Mouse (Mus musculus): ENCODE data around the gene Bcar3. TPM values are rescaled to one million over a fixed set of nuclear protein-coding genes. Genes with fewer than 3 reads are reported as not detected.

Gene Bcar3
- total and polyA plus RNA-seq, 3 experiments = not detected

- H3K27ac ChIP-seq (ENCODE audit: control insufficient read depth, low read depth, low read length) = no peak overlapping the region
- H3K4me1 ChIP-seq (ENCODE audit: control insufficient read depth in 1 of 2, insufficient read depth in 2 of 2, low read length in 2 of 2) = no peaks in the 10 kb centered on the region
- H3K9me3 ChIP-seq (replicated peaks; ENCODE audit: insufficient read depth, low read length) = no peaks in the 10 kb centered on the region
- DNase-seq (ENCODE audit: low read depth, low spot score) = no peak
- no peaks in the 10 kb centered on the region for H3K27me3 ChIP-seq (ENCODE audit: control insufficient read depth in 1 of 2, insufficient read depth in 2 of 2, low read length in 2 of 2)
- no peak for TF ChIP-seq E2F4 (IDR thresholded peaks at IDR 0.05; ENCODE audit: borderline replicate concordance, low read depth, low read length)
- no peak for TF ChIP-seq BHLHE40 (IDR thresholded peaks at IDR 0.05; ENCODE audit: borderline replicate concordance, low read depth, low read length)
- no peak for TF ChIP-seq ZKSCAN1 (IDR thresholded peaks at IDR 0.05; ENCODE audit: low read depth, low read length)
- TF ChIP-seq MEF2A (IDR thresholded peaks at IDR 0.05; ENCODE audit: extremely low read depth, insufficient replicate concordance, low read depth, low read length, poor library complexity, severe bottlenecking) = no peak
- TF ChIP-seq SMC3 (IDR thresholded peaks at IDR 0.05; ENCODE audit: low read depth, low read length) = no peak
- TF ChIP-seq GATA1 (IDR thresholded peaks at IDR 0.05; ENCODE audit: low read depth, low read length) = no peak
- TF ChIP-seq MXI1 (IDR thresholded peaks at IDR 0.05; ENCODE audit: low read depth, low read length) = no peak
- TF ChIP-seq CHD1 (IDR thresholded peaks at IDR 0.05; ENCODE audit: low read depth, low read length) = no peak
- no peak for TF ChIP-seq TCF12 (IDR thresholded peaks at IDR 0.05; ENCODE audit: low read depth, low read length)
- no peak for TF ChIP-seq RAD21 (IDR thresholded peaks at IDR 0.05; ENCODE audit: low read depth, low read length)
- TF ChIP-seq ZMIZ1 (IDR thresholded peaks at IDR 0.05; ENCODE audit: low read depth, low read length) = no peak
- TF ChIP-seq UBTF (IDR thresholded peaks at IDR 0.05; ENCODE audit: borderline replicate concordance, insufficient read depth, low read depth, low read length) = no peak
- no peak for TF ChIP-seq CHD2 (IDR thresholded peaks at IDR 0.05; ENCODE audit: low read length)
- TF ChIP-seq KAT2A (conservative IDR thresholded peaks at IDR 0.05; ENCODE audit: low read depth, low read length) = no peak
- TF ChIP-seq ELF1 (IDR thresholded peaks at IDR 0.05; ENCODE audit: low read depth, low read length) = no peak
- TF ChIP-seq RCOR1 (IDR thresholded peaks at IDR 0.05; ENCODE audit: low read depth, low read length) = no peak
- H3K9ac ChIP-seq (ENCODE audit: control insufficient read depth, low read depth, low read length, poor library complexity, severe bottlenecking) = no peak overlapping the region
- H3K79me2 ChIP-seq (ENCODE audit: control insufficient read depth, insufficient read depth, low read length, poor library complexity) = no peaks in the 10 kb centered on the region
- no peak overlapping the region for H3K4me3 ChIP-seq (ENCODE audit: control insufficient read depth in 1 of 2, insufficient read depth in 1 of 2, low read depth in 2 of 2, low read length in 2 of 2)
- H3K36me3 ChIP-seq (ENCODE audit: control insufficient read depth in 1 of 2, insufficient read depth in 2 of 2, low read length in 2 of 2) = no peaks in the 10 kb centered on the region
Observed at GRCm38 (mm10) chr3:122419610-122420409, 125.9 kb downstream of the Bcar3 start.

GRCm38 (mm10) chr3:122420410-122420774, 126.5 kb downstream of the Bcar3 start:
- Histone ChIP-seq H3K79me2 (ENCODE audit: control insufficient read depth, insufficient read depth, low read length, poor library complexity) (no peaks in the 10 kb centered on the region), H3K4me1 (ENCODE audit: control insufficient read depth in 1 of 2, insufficient read depth in 2 of 2, low read length in 2 of 2) (no peaks in the 10 kb centered on the region), H3K27me3 (ENCODE audit: control insufficient read depth in 1 of 2, insufficient read depth in 2 of 2, low read length in 2 of 2) (no peaks in the 10 kb centered on the region), H3K9me3 (replicated peaks; ENCODE audit: insufficient read depth, low read length) (no peaks in the 10 kb centered on the region), H3K4me3 (ENCODE audit: control insufficient read depth in 1 of 2, insufficient read depth in 1 of 2, low read depth in 2 of 2, low read length in 2 of 2) (no peak overlapping the region), H3K27ac (ENCODE audit: control insufficient read depth, low read depth, low read length) (no peak overlapping the region), H3K36me3 (ENCODE audit: control insufficient read depth in 1 of 2, insufficient read depth in 2 of 2, low read length in 2 of 2) (no peaks in the 10 kb centered on the region), H3K9ac (ENCODE audit: control insufficient read depth, low read depth, low read length, poor library complexity, severe bottlenecking) (no peak overlapping the region)
- no peak for TF ChIP-seq USF1 (IDR thresholded peaks at IDR 0.05; ENCODE audit: low read depth, low read length)
- no peak for TF ChIP-seq ZC3H11A (IDR thresholded peaks at IDR 0.05; ENCODE audit: low read depth, low read length)
- TF ChIP-seq NELFE (IDR thresholded peaks at IDR 0.05; ENCODE audit: low read depth, low read length) = no peak
- no peak for TF ChIP-seq MXI1 (IDR thresholded peaks at IDR 0.05; ENCODE audit: low read depth, low read length)
- TF ChIP-seq UBTF (IDR thresholded peaks at IDR 0.05; ENCODE audit: borderline replicate concordance, insufficient read depth, low read depth, low read length) = no peak
- no peak for TF ChIP-seq ZKSCAN1 (IDR thresholded peaks at IDR 0.05; ENCODE audit: low read depth, low read length)
- TF ChIP-seq RAD21 (IDR thresholded peaks at IDR 0.05; ENCODE audit: low read depth, low read length) = no peak
- no peak for DNase-seq (ENCODE audit: low read depth, low spot score)

All from MEL (cell line).